Mouse (Mus musculus): ENCODE data around the gene Chst3.

The Chst3 gene

GRCm38 (mm10) chr10:60189534-60190186 is 29.4 kb downstream of the Chst3 start:
- TF ChIP-seq GATA4 (IDR thresholded peaks at IDR 0.05; ENCODE audit: insufficient replicate concordance, low read length), result no peak

GRCm38 (mm10) chr10:60186191-60186945 is 32.7 kb downstream of the Chst3 start:
- no peak for TF ChIP-seq GATA4 (IDR thresholded peaks at IDR 0.05; ENCODE audit: insufficient replicate concordance, low read length)

- no peak for TF ChIP-seq GATA4 (IDR thresholded peaks at IDR 0.05; ENCODE audit: insufficient replicate concordance, low read length)
These were observed 33.9 kb downstream of the Chst3 start for GRCm38 (mm10) chr10:60185023-60185709.

GRCm38 (mm10) chr10:60174506-60174905 is 44.6 kb downstream of the Chst3 start:
- TF ChIP-seq GATA4 (IDR thresholded peaks at IDR 0.05; ENCODE audit: insufficient replicate concordance, low read length), result no peak

GRCm38 (mm10) chr10:60173035-60173434 is 46.0 kb downstream of the Chst3 start:
- no peak for TF ChIP-seq GATA4 (IDR thresholded peaks at IDR 0.05; ENCODE audit: insufficient replicate concordance, low read length)

- no peak for TF ChIP-seq GATA4 (IDR thresholded peaks at IDR 0.05; ENCODE audit: insufficient replicate concordance, low read length)
These were observed 46.8 kb downstream of the Chst3 start for GRCm38 (mm10) chr10:60172306-60172705.

GRCm38 (mm10) chr10:60171368-60171767 is 47.7 kb downstream of the Chst3 start:
- TF ChIP-seq GATA4 (IDR thresholded peaks at IDR 0.05; ENCODE audit: insufficient replicate concordance, low read length), result no peak

- no peak for TF ChIP-seq GATA4 (IDR thresholded peaks at IDR 0.05; ENCODE audit: insufficient replicate concordance, low read length)
These were observed 48.6 kb downstream of the Chst3 start for GRCm38 (mm10) chr10:60170326-60171089.

- no peak for TF ChIP-seq GATA4 (IDR thresholded peaks at IDR 0.05; ENCODE audit: insufficient replicate concordance, low read length)
These were observed 50.1 kb downstream of the Chst3 start for GRCm38 (mm10) chr10:60168960-60169359.

- no peak for TF ChIP-seq GATA4 (IDR thresholded peaks at IDR 0.05; ENCODE audit: insufficient replicate concordance, low read length)
These were observed 50.8 kb downstream of the Chst3 start for GRCm38 (mm10) chr10:60168306-60168705.

- no peak for TF ChIP-seq GATA4 (IDR thresholded peaks at IDR 0.05; ENCODE audit: insufficient replicate concordance, low read length)
These were observed 53.0 kb downstream of the Chst3 start for GRCm38 (mm10) chr10:60166068-60166467.

- TF ChIP-seq GATA4 (IDR thresholded peaks at IDR 0.05; ENCODE audit: insufficient replicate concordance, low read length), result no peak
These were observed 54.2 kb downstream of the Chst3 start for GRCm38 (mm10) chr10:60164869-60165268.

- no peak for TF ChIP-seq GATA4 (IDR thresholded peaks at IDR 0.05; ENCODE audit: insufficient replicate concordance, low read length)
These were observed 56.1 kb downstream of the Chst3 start for GRCm38 (mm10) chr10:60162973-60163255.

- no peak for TF ChIP-seq GATA4 (IDR thresholded peaks at IDR 0.05; ENCODE audit: insufficient replicate concordance, low read length)
These were observed 60.9 kb downstream of the Chst3 start for GRCm38 (mm10) chr10:60158144-60158543.

- no peak for TF ChIP-seq GATA4 (IDR thresholded peaks at IDR 0.05; ENCODE audit: insufficient replicate concordance, low read length)
These were observed 63.0 kb downstream of the Chst3 start for GRCm38 (mm10) chr10:60156016-60156415.
